Mouse (Mus musculus) C2C12 (cell line): ENCODE measurements around the gene Coq8a.

ENCODE experiments used
- CEBPB ChIP-seq: IDR thresholded peaks from one replicate; pipeline ENCODE4 v1.6.1; 2011; ENCODE audit warnings: low read depth, mild to moderate bottlenecking, control low read depth, moderate library complexity
- CTCF ChIP-seq: IDR thresholded peaks from one replicate; pipeline ENCODE4 v1.5.1; 2011; ENCODE audit not compliant: control insufficient read depth, insufficient read depth, insufficient read length

- TF ChIP-seq CTCF = no peak
- no peak for TF ChIP-seq CEBPB
Observed at GRCm38 (mm10) chr1:180194048-180194447, 5.4 kb downstream of the Coq8a start.
